8 mouse cellular contexts compared by ENCODE assay signal in genomic region chr2:170508821-170509220, GRCm38 (mm10). TPM values are rescaled to one million over a fixed set of nuclear protein-coding genes. Genes with fewer than 3 reads are reported as not detected.
DNase-seq lines count a peak whose midpoint lies in the region; ATAC-seq and TF ChIP-seq lines count a peak whose summit lies in the region.

No protein-coding gene starts in this region.

- no peak for TF ChIP-seq POLR2A in thymus, adult 2 months (IDR thresholded peaks at IDR 0.05; ENCODE audit: control insufficient read depth, extremely low read depth, insufficient read depth, low read length, poor library complexity)

- no peaks in the 10 kb centered on the region for H3K36me3 ChIP-seq in hindbrain, embryonic 11.5 days (ENCODE audit: control insufficient read depth, insufficient read depth, low read length)
- no peaks in the 10 kb centered on the region for H3K36me3 ChIP-seq in lung, embryonic 16.5 days (ENCODE audit: control insufficient read depth, insufficient read depth, low read length)
- no peaks in the 10 kb centered on the region for H3K36me3 ChIP-seq in thymus, adult 2 months (ENCODE audit: control insufficient read depth, insufficient read depth, low read length)

- H3K4me1 ChIP-seq in hindbrain, embryonic 11.5 days (replicated peaks; ENCODE audit: control insufficient read depth, insufficient read depth, low read length) = no peaks in the 10 kb centered on the region; the same call in 1 of the 2 replicates
- H3K4me1 ChIP-seq in lung, embryonic 16.5 days (replicated peaks; ENCODE audit: control insufficient read depth, insufficient read depth, low read length) = peaks cover 17% of the 10 kb centered on the region
- H3K4me1 ChIP-seq in thymus, adult 2 months (replicated peaks; ENCODE audit: control insufficient read depth, insufficient read depth, low read length) = peaks cover 12% of the 10 kb centered on the region

- H3K9ac ChIP-seq in hindbrain, embryonic 11.5 days (ENCODE audit: low read depth, low read length) = no peak overlapping the region
- H3K9ac ChIP-seq in lung, embryonic 16.5 days (ENCODE audit: low read length) = peak overlapping the region; percentile 63

- WGBS in hindbrain, embryonic 11.5 days = 6% methylated on average over 12 of the region's 12 CpGs
- WGBS in lung, embryonic 16.5 days = 2% methylated on average over 12 of the region's 12 CpGs
- WGBS in thymus, adult 2 months = 3% methylated on average over 12 of the region's 12 CpGs

- peak overlapping the region; percentile 49 for H3K4me2 ChIP-seq in hindbrain, embryonic 11.5 days (replicated peaks; ENCODE audit: low read depth, low read length)
- H3K4me2 ChIP-seq in lung, embryonic 16.5 days (ENCODE audit: low read depth, low read length) = peak overlapping the region; percentile 77

- H3K27ac ChIP-seq in hindbrain, embryonic 11.5 days (ENCODE audit: low read depth, low read length) = no peak overlapping the region
- no peak overlapping the region for H3K27ac ChIP-seq in lung, embryonic 16.5 days (ENCODE audit: low read length)
- H3K27ac ChIP-seq in thymus, adult 2 months (ENCODE audit: control insufficient read depth, insufficient read depth, low read length) = no peak overlapping the region

- no peak; the same call in 1 of the 2 replicates for ATAC-seq in hindbrain, embryonic 11.5 days (ENCODE audit: low FRiP score)
- peak; percentile 8; the same call in 1 of the 2 replicates for ATAC-seq in lung, embryonic 16.5 days (ENCODE audit: low read depth)

- peak; percentile 65 for DNase-seq in MEL-GATA-1-ER (ENCODE audit: extremely low read depth, low read depth)
- peak; percentile 98 for DNase-seq in cerebellum, adult 9-10 months
- DNase-seq in frontal cortex, adult 2 months (ENCODE audit: extremely low spot score in 1 of 2, low spot score in 1 of 2) = peak; percentile 84 to 99
- peak; percentile 96 for DNase-seq in hindbrain, embryonic 11.5 days (ENCODE audit: low spot score)
- DNase-seq in layer of hippocampus, adult 9-11 months = peak; percentile 90
- peak; percentile 55 for DNase-seq in ovary, adult 18-20 months (ENCODE audit: low spot score)
- DNase-seq in thymus, adult 2 months = peak; percentile 86

- 0 out of 2 replicates have a peak overlapping the region, but pooled peaks have one; percentile 17 for H3K4me3 ChIP-seq in hindbrain, embryonic 11.5 days (ENCODE audit: low read depth, low read length)
- H3K4me3 ChIP-seq in lung, embryonic 16.5 days (ENCODE audit: low read length) = peak overlapping the region; percentile 50
- H3K4me3 ChIP-seq in thymus, adult 2 months (ENCODE audit: control insufficient read depth, insufficient read depth, low read length) = no peak overlapping the region

- peak; percentile 75; the same call in 1 of the 2 replicates for TF ChIP-seq CTCF in thymus, adult 2 months (IDR thresholded peaks at IDR 0.05; ENCODE audit: borderline replicate concordance, control insufficient read depth, extremely low read depth, insufficient read depth, low read length, poor library complexity)

- no peaks in the 10 kb centered on the region for H3K9me3 ChIP-seq in hindbrain, embryonic 11.5 days (ENCODE audit: control insufficient read depth, low read length)
- H3K9me3 ChIP-seq in lung, embryonic 16.5 days (ENCODE audit: control insufficient read depth, low read length) = no peaks in the 10 kb centered on the region

- H3K27me3 ChIP-seq in hindbrain, embryonic 11.5 days (ENCODE audit: control insufficient read depth, insufficient read depth, low read length) = no peaks in the 10 kb centered on the region
- H3K27me3 ChIP-seq in lung, embryonic 16.5 days (ENCODE audit: control insufficient read depth, insufficient read depth, low read depth, low read length) = no peaks in the 10 kb centered on the region
- no peaks in the 10 kb centered on the region for H3K27me3 ChIP-seq in thymus, adult 2 months (ENCODE audit: control insufficient read depth, insufficient read depth, low read length)

RNA-seq across cellular contexts. Expression of gene Cyp24a1, which starts 11.9 kb away (rescaled TPM):
- polyA plus RNA-seq in frontal cortex, adult 2 months (2012; rRNA removed) = 0.08 and 0.11 TPM in 2 replicates
- polyA plus RNA-seq in hindbrain, embryonic 11.5 days (2014; fragmentation: Nextera tagmentation; extraction: Ambion mirVana) = 0.10 and 0.14 TPM in 2 replicates
- not detected in 2 replicates for polyA plus RNA-seq in lung, embryonic 16.5 days (2015; fragmentation: Nextera tagmentation; extraction: Ambion mirVana)
- polyA plus RNA-seq in thymus, adult 2 months (2012; rRNA removed) = 0.04 TPM in 2 replicates

RNA-seq across cellular contexts. Expression of gene Pfdn4, which starts 12.6 kb away (rescaled TPM):
- polyA plus RNA-seq in frontal cortex, adult 2 months (2012; rRNA removed) = 30.8 and 32.9 TPM in 2 replicates
- polyA plus RNA-seq in hindbrain, embryonic 11.5 days (2014; fragmentation: Nextera tagmentation; extraction: Ambion mirVana) = 141 and 142 TPM in 2 replicates
- polyA plus RNA-seq in lung, embryonic 16.5 days (2015; fragmentation: Nextera tagmentation; extraction: Ambion mirVana) = 69.2 and 77.2 TPM in 2 replicates
- 10.8 and 12.0 TPM in 2 replicates for polyA plus RNA-seq in thymus, adult 2 months (2012; rRNA removed)
